Mouse (Mus musculus): ENCODE measurements around the gene Cacnb4. TPM values are rescaled to one million over a fixed set of nuclear protein-coding genes. Genes with fewer than 3 reads are reported as not detected.

The Cacnb4 gene
- polyA plus RNA-seq, 1 experiment from 2014 or later: 1.6 TPM

- Histone ChIP-seq H3K4me2 (no peak overlapping the region), H3K9ac (no peak overlapping the region), H3K4me3 (no peak overlapping the region), H3K27ac (no peak overlapping the region), H3K27me3 (no peaks in the 10 kb centered on the region), H3K4me1 (no peaks in the 10 kb centered on the region), H3K36me3 (no peaks in the 10 kb centered on the region), H3K9me3 (no peaks in the 10 kb centered on the region)
- no peak for ATAC-seq (ENCODE audit: insufficient number of reproducible peaks, low FRiP score, low TSS enrichment, low read depth)
- WGBS: 43% methylated on average over 8 of the region's 8 CpGs
Measured at GRCm38 (mm10) chr2:52558411-52558810, 118.2 kb downstream of the Cacnb4 start.

- Histone ChIP-seq H3K36me3 (no peaks in the 10 kb centered on the region), H3K4me2 (no peak overlapping the region), H3K4me3 (no peak overlapping the region), H3K9me3 (no peaks in the 10 kb centered on the region), H3K9ac (no peak overlapping the region), H3K27ac (no peak overlapping the region), H3K27me3 (no peaks in the 10 kb centered on the region), H3K4me1 (no peaks in the 10 kb centered on the region)
- no peak for ATAC-seq (ENCODE audit: insufficient number of reproducible peaks, low FRiP score, low TSS enrichment, low read depth)
- 83% methylated on average over 12 of the region's 12 CpGs for WGBS
Measured at GRCm38 (mm10) chr2:52557503-52558275, 118.9 kb downstream of the Cacnb4 start.

GRCm38 (mm10) chr2:52556961-52557326 lies 119.7 kb downstream of the Cacnb4 start:
- no peak for ATAC-seq (ENCODE audit: insufficient number of reproducible peaks, low FRiP score, low TSS enrichment, low read depth)
- Histone ChIP-seq H3K9ac (no peak overlapping the region), H3K27ac (no peak overlapping the region), H3K4me2 (no peak overlapping the region), H3K36me3 (no peaks in the 10 kb centered on the region), H3K4me3 (no peak overlapping the region), H3K27me3 (no peaks in the 10 kb centered on the region), H3K9me3 (no peaks in the 10 kb centered on the region), H3K4me1 (no peaks in the 10 kb centered on the region)
- WGBS: 82% methylated on average over 4 of the region's 4 CpGs

- no peaks in the 10 kb centered on the region for H3K9me3 ChIP-seq
- WGBS: 80% methylated on average over 20 of the region's 20 CpGs
- no peak for ATAC-seq (ENCODE audit: insufficient number of reproducible peaks, low FRiP score, low TSS enrichment, low read depth)
Measured at GRCm38 (mm10) chr2:52556298-52556960, 120.2 kb downstream of the Cacnb4 start.

GRCm38 (mm10) chr2:52548401-52548800 lies 128.2 kb downstream of the Cacnb4 start:
- no peaks in the 10 kb centered on the region for H3K9me3 ChIP-seq
- ATAC-seq (ENCODE audit: insufficient number of reproducible peaks, low FRiP score, low TSS enrichment, low read depth): no peak
- H3K4me2 ChIP-seq: no peak overlapping the region
- no peak overlapping the region for H3K9ac ChIP-seq
- no peaks in the 10 kb centered on the region for H3K27me3 ChIP-seq
- H3K4me3 ChIP-seq: no peak overlapping the region
- 92% methylated on average over 3 of the region's 3 CpGs for WGBS
- H3K36me3 ChIP-seq: no peaks in the 10 kb centered on the region
- H3K27ac ChIP-seq: no peak overlapping the region
- no peaks in the 10 kb centered on the region for H3K4me1 ChIP-seq

More at GRCm38 (mm10) chr2:52556298-52556960, 120.2 kb downstream of the Cacnb4 start:
- Histone ChIP-seq H3K27me3 (no peaks in the 10 kb centered on the region), H3K36me3 (no peaks in the 10 kb centered on the region), H3K4me2 (no peak overlapping the region), H3K4me1 (no peaks in the 10 kb centered on the region), H3K4me3 (no peak overlapping the region), H3K27ac (no peak overlapping the region), H3K9ac (no peak overlapping the region)

- H3K27me3 ChIP-seq: no peaks in the 10 kb centered on the region
- WGBS: 82% methylated on average over 11 of the region's 11 CpGs
- no peak for ATAC-seq (ENCODE audit: insufficient number of reproducible peaks, low FRiP score, low TSS enrichment, low read depth)
- H3K4me1 ChIP-seq: no peaks in the 10 kb centered on the region
- no peaks in the 10 kb centered on the region for H3K9me3 ChIP-seq
- no peak overlapping the region for H3K4me3 ChIP-seq
- no peak overlapping the region for H3K27ac ChIP-seq
- H3K4me2 ChIP-seq: no peak overlapping the region
- H3K9ac ChIP-seq: no peak overlapping the region
- H3K36me3 ChIP-seq: no peaks in the 10 kb centered on the region
Measured at GRCm38 (mm10) chr2:52547331-52547730, 129.3 kb downstream of the Cacnb4 start.

GRCm38 (mm10) chr2:52544527-52544926 lies 132.1 kb downstream of the Cacnb4 start:
- no peaks in the 10 kb centered on the region for H3K4me1 ChIP-seq
- H3K27ac ChIP-seq: no peak overlapping the region
- no peaks in the 10 kb centered on the region for H3K27me3 ChIP-seq
- ATAC-seq (ENCODE audit: insufficient number of reproducible peaks, low FRiP score, low TSS enrichment, low read depth): no peak
- WGBS: 80% methylated on average over 2 of the region's 2 CpGs
- H3K4me2 ChIP-seq: no peak overlapping the region
- H3K4me3 ChIP-seq: no peak overlapping the region
- H3K36me3 ChIP-seq: no peaks in the 10 kb centered on the region
- H3K9ac ChIP-seq: no peak overlapping the region
- no peaks in the 10 kb centered on the region for H3K9me3 ChIP-seq

- Histone ChIP-seq H3K4me3 (no peak overlapping the region), H3K9ac (no peak overlapping the region), H3K9me3 (no peaks in the 10 kb centered on the region), H3K4me2 (no peak overlapping the region), H3K27ac (no peak overlapping the region), H3K27me3 (no peaks in the 10 kb centered on the region), H3K36me3 (no peaks in the 10 kb centered on the region), H3K4me1 (peaks cover 3% of the 10 kb centered on the region; the same call in 1 of the 2 replicates)
- no peak for ATAC-seq (ENCODE audit: insufficient number of reproducible peaks, low FRiP score, low TSS enrichment, low read depth)
- 86% methylated on average over 4 of the region's 4 CpGs for WGBS
Measured at GRCm38 (mm10) chr2:52541068-52541467, 135.6 kb downstream of the Cacnb4 start.

GRCm38 (mm10) chr2:52539318-52539717 lies 137.3 kb downstream of the Cacnb4 start:
- H3K4me3 ChIP-seq: no peak overlapping the region
- H3K4me2 ChIP-seq: no peak overlapping the region
- H3K27me3 ChIP-seq: no peaks in the 10 kb centered on the region
- no peaks in the 10 kb centered on the region for H3K36me3 ChIP-seq
- ATAC-seq (ENCODE audit: insufficient number of reproducible peaks, low FRiP score, low TSS enrichment, low read depth): no peak
- no peak overlapping the region for H3K27ac ChIP-seq
- 81% methylated on average over 6 of the region's 6 CpGs for WGBS
- no peak overlapping the region for H3K9ac ChIP-seq
- peaks cover 3% of the 10 kb centered on the region; the same call in 1 of the 2 replicates for H3K4me1 ChIP-seq
- H3K9me3 ChIP-seq: no peaks in the 10 kb centered on the region

- H3K36me3 ChIP-seq: no peaks in the 10 kb centered on the region
- no peak overlapping the region for H3K4me3 ChIP-seq
- no peaks in the 10 kb centered on the region for H3K9me3 ChIP-seq
- ATAC-seq (ENCODE audit: insufficient number of reproducible peaks, low FRiP score, low TSS enrichment, low read depth): no peak
- no peak overlapping the region for H3K9ac ChIP-seq
- H3K27ac ChIP-seq: no peak overlapping the region
- no peak overlapping the region for H3K4me2 ChIP-seq
- H3K4me1 ChIP-seq: peaks cover 3% of the 10 kb centered on the region; the same call in 1 of the 2 replicates
- 74% methylated on average over 3 of the region's 3 CpGs for WGBS
- H3K27me3 ChIP-seq: no peaks in the 10 kb centered on the region
Measured at GRCm38 (mm10) chr2:52537645-52538044, 139.0 kb downstream of the Cacnb4 start.

GRCm38 (mm10) chr2:52537155-52537554 lies 139.5 kb downstream of the Cacnb4 start:
- Histone ChIP-seq H3K4me2 (no peak overlapping the region), H3K27me3 (no peaks in the 10 kb centered on the region), H3K9me3 (no peaks in the 10 kb centered on the region), H3K4me1 (peaks cover 3% of the 10 kb centered on the region; the same call in 1 of the 2 replicates), H3K36me3 (no peaks in the 10 kb centered on the region), H3K9ac (no peak overlapping the region), H3K4me3 (no peak overlapping the region), H3K27ac (no peak overlapping the region)
- WGBS: 69% methylated on average over 9 of the region's 9 CpGs
- no peak for ATAC-seq (ENCODE audit: insufficient number of reproducible peaks, low FRiP score, low TSS enrichment, low read depth)

- no peaks in the 10 kb centered on the region for H3K9me3 ChIP-seq
- no peak overlapping the region for H3K9ac ChIP-seq
- H3K36me3 ChIP-seq: no peaks in the 10 kb centered on the region
- peaks cover 3% of the 10 kb centered on the region; the same call in 1 of the 2 replicates for H3K4me1 ChIP-seq
- H3K4me2 ChIP-seq: no peak overlapping the region
- H3K4me3 ChIP-seq: no peak overlapping the region
- H3K27ac ChIP-seq: no peak overlapping the region
- H3K27me3 ChIP-seq: no peaks in the 10 kb centered on the region
- 81% methylated on average over 4 of the region's 4 CpGs for WGBS
- ATAC-seq (ENCODE audit: insufficient number of reproducible peaks, low FRiP score, low TSS enrichment, low read depth): no peak
Measured at GRCm38 (mm10) chr2:52536511-52536910, 140.1 kb downstream of the Cacnb4 start.
